Mouse (Mus musculus) layer of hippocampus, adult 11-12 months (tissue): ENCODE results near the gene Rps9.
"Not testable (repeated sequence)": the region's sequence is repeated elsewhere in the genome, so short reads cannot be mapped to it uniquely, and the experiment has no call there.

ENCODE experiments used
- DNase-seq: peaks from one replicate; pipeline ENCODE4 v3.0.0; 2022; ENCODE audit warnings: low spot score

Rps9 gene

DNA sequence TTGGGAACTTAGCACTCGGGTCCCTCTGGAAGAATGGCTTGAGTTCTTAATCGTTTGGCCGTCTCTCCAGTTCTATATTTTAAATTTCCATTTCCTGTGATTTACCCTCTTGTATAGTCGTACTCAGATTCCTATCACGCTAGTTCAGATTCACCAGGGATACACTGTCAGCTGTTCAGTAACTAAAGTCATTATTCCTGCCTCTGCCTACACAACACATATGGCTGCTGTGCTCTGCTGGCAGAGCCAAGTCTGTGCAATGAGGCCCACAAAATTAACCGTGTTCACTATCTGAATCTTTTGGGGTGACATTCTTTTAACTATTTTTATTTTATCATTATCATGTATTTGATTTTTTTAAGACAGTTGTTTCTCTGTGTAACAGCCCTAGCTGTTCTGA is 5.3 kb upstream of the Rps9 start:
- DNase-seq = no peak

DNA sequence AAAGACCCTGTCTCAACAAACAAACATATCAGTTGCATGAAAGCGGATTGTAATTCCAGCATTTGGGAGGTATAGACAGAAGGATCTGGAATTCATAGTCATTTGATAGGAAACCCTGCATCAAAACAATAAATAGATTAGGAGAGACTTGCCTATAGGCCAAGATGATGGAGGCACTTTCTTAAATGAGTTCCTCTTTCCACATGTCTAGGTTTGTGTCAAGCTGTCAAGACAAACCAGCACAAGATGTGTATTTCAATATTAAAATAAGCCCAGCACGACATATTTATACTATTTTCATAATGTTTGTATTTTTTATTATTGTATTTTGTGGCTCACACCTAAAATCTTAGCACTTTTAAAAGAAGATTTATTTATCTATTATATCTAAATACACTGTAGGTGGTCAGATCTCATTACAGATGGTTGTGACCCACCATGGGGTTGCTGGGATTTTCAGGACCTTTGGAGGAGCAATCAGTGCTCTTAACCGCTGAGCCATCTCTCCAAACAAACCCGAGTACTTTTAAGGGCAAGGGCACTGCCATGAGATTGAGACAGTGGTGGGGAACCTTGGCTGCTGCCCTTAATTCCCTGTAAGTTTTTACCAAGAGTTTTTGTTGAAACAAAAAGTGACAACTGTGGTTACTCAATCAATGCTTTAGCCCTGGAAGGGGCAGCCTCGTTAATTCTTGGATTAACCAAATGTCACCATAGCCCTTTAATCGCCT is 480 bp upstream of the Rps9 start:
- no peak for DNase-seq

DNA sequence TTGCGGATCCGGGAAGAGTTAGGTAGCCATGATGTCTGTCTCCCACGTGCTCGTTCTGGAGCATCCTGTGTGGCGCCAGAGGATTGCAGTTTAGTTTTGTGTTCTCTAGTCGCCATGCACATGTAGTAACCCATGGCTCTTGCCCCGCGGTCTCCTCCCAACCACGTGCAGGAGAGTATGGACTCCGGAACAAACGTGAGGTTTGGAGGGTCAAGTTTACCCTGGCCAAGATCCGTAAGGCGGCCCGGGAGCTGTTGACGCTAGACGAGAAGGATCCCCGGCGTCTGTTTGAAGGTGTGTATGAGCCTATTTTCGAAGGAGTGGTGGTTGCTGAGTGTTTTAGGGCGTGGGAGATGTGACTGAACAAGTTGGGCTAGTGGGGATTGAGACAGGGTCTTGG is 682 bp downstream of the Rps9 start:
- no peak for DNase-seq

DNA sequence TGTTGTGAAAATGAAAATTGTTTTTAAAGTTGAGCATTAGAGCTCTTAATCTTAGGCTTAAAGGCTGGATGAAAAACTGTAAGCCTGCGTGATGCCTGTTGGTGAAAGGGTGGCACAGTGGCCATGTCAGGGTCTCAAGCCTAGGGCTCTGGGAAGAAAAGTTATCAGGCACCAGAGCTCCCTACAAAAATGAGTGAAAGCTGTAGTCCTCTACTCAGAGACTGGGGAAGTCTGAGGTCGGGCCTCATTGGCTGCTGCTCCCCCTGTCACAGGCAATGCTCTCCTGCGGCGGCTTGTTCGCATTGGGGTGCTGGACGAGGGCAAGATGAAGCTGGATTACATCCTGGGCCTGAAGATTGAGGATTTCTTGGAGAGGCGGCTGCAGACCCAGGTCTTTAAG is 1.7 kb downstream of the Rps9 start:
- DNase-seq = not testable (repeated sequence)

DNA sequence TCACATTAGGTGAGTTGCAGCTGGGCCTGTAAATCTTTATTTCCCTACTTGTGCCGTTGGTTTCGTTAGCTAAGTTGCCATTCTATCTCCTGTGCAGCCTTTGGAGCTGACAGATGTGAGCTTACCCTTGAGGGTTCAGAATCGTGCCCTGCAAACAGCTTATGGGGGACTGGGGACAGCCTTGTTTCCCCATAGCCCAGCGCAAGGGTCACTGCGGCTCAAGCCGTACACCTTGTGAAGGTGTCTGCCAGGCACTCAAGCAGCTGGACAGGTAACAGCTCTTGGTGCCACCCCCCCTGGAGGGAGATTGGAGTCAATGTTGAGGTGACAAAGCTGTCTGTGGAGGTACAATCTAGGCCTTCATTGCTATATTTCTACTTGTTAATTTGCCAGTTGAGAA is 2.1 kb downstream of the Rps9 start:
- DNase-seq = no peak

DNA sequence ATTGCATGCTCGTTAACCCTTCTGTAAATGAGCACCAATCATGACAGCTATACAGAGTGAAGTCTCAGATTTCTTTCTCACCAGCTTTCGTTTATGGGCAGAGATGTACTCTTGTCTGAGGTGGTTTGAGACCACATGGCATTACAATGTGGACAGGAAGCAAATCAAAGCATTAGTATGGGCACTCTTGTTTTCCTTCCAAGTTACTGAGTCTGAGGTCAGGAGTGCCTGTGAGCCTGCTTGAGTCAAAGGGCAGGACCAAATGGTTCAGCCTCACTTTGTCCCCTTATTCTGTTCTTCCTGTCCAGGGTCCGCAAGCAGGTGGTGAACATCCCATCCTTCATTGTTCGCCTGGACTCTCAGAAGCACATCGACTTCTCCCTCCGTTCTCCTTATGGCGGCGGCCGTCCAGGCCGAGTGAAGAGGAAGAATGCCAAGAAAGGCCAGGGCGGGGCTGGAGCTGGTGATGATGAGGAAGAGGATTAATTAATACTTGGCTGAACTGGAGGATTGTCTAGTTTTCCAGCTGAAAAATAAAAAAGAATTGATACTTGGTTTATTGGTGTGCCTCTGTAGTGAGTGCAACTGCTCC is 2.6 kb downstream of the Rps9 start:
- no peak for DNase-seq

DNA sequence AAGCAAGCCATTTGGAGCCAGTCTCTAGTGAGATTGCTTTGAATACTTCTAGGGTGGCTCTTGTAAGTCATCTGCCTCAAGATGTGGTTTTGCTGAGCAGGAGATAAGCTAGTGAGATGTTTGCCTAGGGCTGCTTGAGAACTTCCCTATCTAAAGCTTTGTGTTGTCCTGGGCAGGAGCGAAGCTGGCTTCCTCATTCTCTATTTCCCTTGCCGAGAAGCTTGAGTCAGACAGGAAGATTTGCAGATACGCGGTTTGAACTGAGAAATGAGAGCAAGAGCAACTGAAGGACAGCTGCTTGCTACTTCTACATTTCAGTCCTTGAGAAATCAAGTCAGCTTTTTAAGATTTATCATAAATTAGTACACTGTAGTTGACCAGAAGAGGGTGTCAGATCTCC is 3.2 kb downstream of the Rps9 start:
- no peak for DNase-seq

DNA sequence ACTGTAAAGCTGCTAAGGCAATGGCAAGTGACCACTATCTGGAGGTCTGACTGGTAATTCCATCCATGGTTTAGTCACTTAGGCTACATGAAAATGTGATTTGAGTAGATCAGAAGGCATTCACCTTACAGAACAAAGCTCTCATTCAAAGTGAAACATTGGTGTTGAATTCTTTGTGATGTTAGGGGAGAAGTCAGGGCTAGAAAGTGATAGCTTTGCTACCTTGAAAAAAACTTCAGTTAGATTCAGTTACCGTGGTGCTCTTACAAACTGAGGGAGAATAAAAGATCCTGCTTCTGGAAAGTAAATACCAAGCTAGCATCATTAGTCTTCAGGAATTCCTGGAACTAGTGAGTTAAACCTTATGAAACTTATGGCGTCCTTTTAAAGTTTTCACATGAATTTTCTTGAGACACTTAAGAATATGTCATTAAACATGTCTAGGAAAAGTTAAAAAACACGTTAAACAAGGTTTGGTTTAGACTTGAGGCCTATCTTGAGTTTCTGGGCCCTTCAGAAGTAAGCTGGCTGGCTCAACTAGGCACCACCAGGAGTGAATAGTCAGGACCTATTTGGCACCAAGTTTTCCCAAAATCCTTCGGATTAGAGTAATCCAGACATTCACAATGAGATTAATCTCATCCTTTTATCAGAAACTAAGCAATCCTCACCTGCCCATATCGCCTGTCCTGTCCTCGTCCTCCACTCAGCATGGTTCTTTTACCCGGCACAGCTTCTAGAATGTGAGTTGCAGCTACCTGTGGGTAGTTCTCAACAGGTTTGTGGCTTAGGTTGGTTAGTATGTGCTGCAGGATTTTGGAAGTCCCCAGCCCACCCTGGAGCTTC is 4.0 kb downstream of the Rps9 start:
- no peak for DNase-seq

DNA sequence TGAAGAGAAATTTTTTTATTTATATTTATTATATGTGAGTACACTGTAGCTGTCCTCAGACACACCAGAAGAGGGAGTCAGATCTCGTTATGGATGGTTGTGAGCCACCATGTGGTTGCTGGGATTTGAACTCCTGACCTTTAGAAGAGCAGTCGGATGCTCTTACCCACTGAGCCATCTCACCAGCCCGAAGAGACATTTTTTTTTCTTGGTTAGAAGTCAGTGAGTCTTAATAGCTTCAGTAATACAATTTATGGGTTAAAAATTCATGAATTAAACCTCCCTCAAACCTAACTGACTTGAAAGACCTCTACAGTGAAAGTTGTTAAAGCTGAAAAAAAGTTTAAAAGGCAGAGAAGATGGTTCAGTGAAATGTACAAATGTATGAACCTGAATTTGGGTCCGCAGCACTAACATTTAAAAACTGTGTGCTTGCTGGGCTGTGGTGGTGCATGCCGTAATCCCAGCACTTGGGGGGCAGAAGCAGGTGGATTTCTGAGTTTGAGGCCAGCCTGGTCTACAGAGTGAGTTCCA is 4.7 kb downstream of the Rps9 start:
- not testable (repeated sequence) for DNase-seq

DNA sequence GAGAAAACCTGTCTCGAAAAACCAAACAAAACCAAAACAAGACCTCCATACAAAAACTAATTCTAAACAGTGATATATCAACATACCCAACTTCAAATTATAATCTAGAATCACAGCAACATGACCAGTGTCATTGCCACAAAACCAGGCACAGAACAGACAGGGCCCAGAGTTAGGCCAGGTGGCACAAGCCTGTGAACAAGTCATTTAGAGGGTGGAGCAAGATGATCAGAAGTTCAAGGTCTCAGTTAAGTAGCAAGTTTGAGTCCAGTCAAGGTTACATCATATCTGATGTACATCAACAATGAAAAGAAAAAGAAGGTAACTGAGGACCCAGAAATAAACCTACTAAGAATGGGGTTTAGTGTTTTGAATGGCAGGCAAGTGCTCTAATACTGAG is 5.2 kb downstream of the Rps9 start:
- DNase-seq = no peak

DNA sequence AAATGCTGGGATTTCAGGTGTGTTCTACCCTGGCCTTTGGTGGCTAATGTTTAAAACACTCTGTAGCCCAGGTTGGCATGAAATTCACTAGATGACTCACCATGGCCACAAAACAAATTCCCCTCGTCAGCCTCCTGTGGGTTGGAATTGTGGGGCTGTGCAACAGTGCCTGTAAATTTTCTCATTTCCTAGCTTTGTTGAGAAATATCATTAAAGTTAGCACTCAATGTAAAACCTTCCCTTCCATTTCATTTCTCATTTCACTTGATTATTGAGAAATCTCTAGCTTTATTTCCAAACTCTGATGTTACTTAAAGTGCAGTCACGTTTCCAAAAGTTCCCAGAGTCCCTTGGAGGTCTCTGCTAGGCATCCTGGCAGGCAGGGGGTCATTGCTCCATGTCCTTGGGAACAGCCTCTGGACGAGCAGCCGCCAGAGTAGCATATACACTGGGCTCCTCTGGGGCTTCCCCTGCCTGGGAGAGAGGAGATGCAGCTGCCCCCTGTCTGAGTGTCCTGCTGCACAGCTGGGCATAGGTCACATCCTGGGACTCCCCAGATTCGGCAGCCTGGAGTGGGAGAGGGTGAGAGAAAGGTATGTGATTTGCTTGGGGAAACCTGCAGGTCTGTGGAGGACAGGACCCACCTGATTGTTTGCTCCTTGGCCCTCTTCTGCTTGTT is 8.6 kb downstream of the Rps9 start:
- DNase-seq = no peak

DNA sequence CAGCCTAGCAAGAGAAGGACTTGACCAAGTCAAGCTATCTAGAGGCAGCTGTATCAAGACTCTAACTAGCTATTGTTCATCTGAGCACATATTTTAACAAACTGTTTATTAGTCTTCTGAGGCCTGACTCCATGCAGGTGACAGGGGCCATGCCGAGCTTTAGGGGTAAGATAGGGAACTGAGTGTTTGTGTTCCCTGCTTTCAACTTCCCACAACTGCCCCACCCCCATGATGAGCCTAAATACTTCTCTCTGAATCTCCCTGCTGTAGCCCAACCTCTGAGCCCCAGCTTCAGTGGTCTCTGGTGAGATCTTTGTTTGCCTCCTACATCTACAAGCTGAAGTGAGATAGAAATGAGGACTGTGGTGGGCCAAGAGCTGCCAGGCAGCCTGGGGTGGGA is 11.5 kb downstream of the Rps9 start:
- peak; percentile 7 for DNase-seq

DNA sequence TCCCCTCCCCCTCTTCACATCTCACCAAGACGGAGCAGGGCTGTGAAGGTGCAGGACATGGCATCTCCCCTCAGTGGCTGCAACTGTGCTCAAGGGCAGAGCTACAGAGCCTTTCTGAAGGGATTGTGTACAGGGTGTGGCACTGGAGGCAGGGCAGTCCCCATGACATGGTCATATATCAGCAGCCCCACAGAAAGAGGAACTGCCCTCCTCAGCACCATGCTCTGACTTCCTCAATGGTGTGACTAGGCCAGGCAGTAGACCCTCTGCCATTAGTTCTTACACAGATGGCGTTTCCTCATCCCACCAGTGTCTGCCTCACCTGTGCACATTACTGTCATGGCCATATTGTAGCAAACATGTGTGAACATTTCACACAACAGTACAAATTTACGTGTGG is 16.5 kb downstream of the Rps9 start, which contains the start of gene Pirb:
Pirb (minus strand) TSS at position 124 of the 400 bp plus-strand sequence.
- not testable (repeated sequence) for DNase-seq

DNA sequence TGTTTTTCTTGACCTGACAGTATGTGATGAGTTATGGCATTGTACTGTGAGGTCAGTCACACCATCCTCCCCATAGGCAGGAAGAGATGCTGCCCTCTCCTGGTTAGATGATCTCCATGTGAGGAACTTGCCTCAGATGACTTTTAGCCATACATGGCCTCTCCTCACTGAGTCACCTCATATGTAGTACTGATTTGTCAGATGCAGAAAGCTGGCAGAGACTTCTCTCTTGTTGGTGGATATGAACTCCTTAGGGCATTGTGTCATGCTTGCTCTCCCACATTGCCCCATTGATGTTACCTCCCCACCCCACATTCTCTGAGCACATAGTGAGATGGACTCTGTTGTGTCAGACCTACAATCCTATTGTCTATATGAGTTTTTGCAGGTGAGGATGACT is 21.7 kb downstream of the Rps9 start:
- DNase-seq = not testable (repeated sequence)

DNA sequence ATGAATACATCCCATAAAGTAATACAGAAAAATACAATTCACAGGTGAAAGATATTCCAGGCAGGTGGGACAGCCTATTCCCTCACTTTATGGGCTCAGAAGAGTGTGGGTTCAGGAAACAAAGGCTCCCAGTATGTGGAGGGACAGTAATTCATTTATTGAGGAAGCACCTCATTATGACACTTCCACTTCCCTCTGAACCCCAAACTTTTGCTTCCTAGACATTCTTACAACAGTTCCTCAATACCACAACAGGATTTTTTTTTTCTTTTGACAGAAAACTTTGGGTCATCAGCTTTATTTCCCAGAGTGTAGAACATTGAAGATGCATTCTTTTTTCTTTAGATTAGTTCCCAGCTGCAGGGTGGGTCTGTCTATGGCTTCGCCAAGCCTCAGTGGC is 28.9 kb downstream of the Rps9 start:
- not testable (repeated sequence) for DNase-seq
